ENCODE assay signal across 22 mouse cellular contexts in genomic region chr11:76566081-76566480, GRCm38 (mm10). TPM values are rescaled to one million over a fixed set of nuclear protein-coding genes. Genes with fewer than 3 reads are reported as not detected.
DNase-seq lines count a peak whose midpoint lies in the region; ATAC-seq and TF ChIP-seq lines count a peak whose summit lies in the region.
"Had no signal": no experiment of that assay in that cellular context is flagged by ENCODE, and none has a peak within 500 bp of the region (broad histone marks: within the 10 kb centered on the region; RNA-seq: fewer than 3 reads in every experiment).

No protein-coding gene starts in this region.

- H3K9me3 ChIP-seq in hindbrain, postnatal 0 days (ENCODE audit: low read length) = no peaks in the 10 kb centered on the region
- no peaks in the 10 kb centered on the region for H3K9me3 ChIP-seq in hindbrain, embryonic 13.5 days
- H3K9me3 ChIP-seq in embryonic facial prominence, embryonic 12.5 days = no peaks in the 10 kb centered on the region
- H3K9me3 ChIP-seq in limb, embryonic 14.5 days (ENCODE audit: control insufficient read depth, low read length) = no peaks in the 10 kb centered on the region
- H3K9me3 ChIP-seq: embryonic facial prominence, embryonic 15.5 days; forebrain, embryonic 10.5 days; forebrain, embryonic 15.5 days; heart, embryonic 10.5 days; hindbrain, embryonic 15.5 days had no signal

- H3K4me2 ChIP-seq in hindbrain, postnatal 0 days (ENCODE audit: low read depth, low read length) = peak overlapping the region; percentile 10; the same call in 1 of the 2 replicates
- H3K4me2 ChIP-seq in hindbrain, embryonic 13.5 days = no peak overlapping the region
- H3K4me2 ChIP-seq in embryonic facial prominence, embryonic 12.5 days (replicated peaks) = no peak overlapping the region
- H3K4me2 ChIP-seq in limb, embryonic 14.5 days (replicated peaks; ENCODE audit: low read depth, low read length, severe bottlenecking) = no peak overlapping the region
- H3K4me2 ChIP-seq: embryonic facial prominence, embryonic 15.5 days; forebrain, embryonic 15.5 days; hindbrain, embryonic 15.5 days had no signal

- TF ChIP-seq POLR2A in thymus, adult 2 months (IDR thresholded peaks at IDR 0.05; ENCODE audit: control insufficient read depth, extremely low read depth, insufficient read depth, low read length, poor library complexity) = no peak
- no peak for TF ChIP-seq POLR2A in limb, embryonic 14.5 days (IDR thresholded peaks at IDR 0.05; ENCODE audit: borderline replicate concordance, extremely low read depth, insufficient read depth, insufficient read length)

- WGBS in hindbrain, postnatal 0 days = 33% methylated on average over 3 of the region's 3 CpGs
- 59% methylated on average over 3 of the region's 3 CpGs for WGBS in hindbrain, embryonic 13.5 days
- 2% methylated on average over 3 of the region's 3 CpGs for WGBS in thymus, adult 2 months
- 27% methylated on average over 3 of the region's 3 CpGs for WGBS in embryonic facial prominence, embryonic 12.5 days
- WGBS in limb, embryonic 14.5 days = 20% methylated on average over 3 of the region's 3 CpGs

- H3K4me1 ChIP-seq in hindbrain, postnatal 0 days (ENCODE audit: insufficient read depth, low read length) = peaks cover 32% of the 10 kb centered on the region
- H3K4me1 ChIP-seq in hindbrain, embryonic 13.5 days (replicated peaks) = peaks cover 58% of the 10 kb centered on the region
- peaks cover 4% of the 10 kb centered on the region for H3K4me1 ChIP-seq in thymus, adult 2 months (replicated peaks; ENCODE audit: control insufficient read depth, insufficient read depth, low read length)
- H3K4me1 ChIP-seq in embryonic facial prominence, embryonic 12.5 days = peaks cover 68% of the 10 kb centered on the region
- peaks cover 22% of the 10 kb centered on the region; the same call in 1 of the 2 replicates for H3K4me1 ChIP-seq in limb, embryonic 14.5 days (ENCODE audit: control insufficient read depth, insufficient read depth, low read length)

- no peak overlapping the region for H3K27ac ChIP-seq in hindbrain, postnatal 0 days
- H3K27ac ChIP-seq in hindbrain, embryonic 13.5 days = no peak overlapping the region
- H3K27ac ChIP-seq in thymus, adult 2 months (ENCODE audit: control insufficient read depth, insufficient read depth, low read length) = no peak overlapping the region
- H3K27ac ChIP-seq in embryonic facial prominence, embryonic 12.5 days = peak overlapping the region; percentile 59; the same call in 1 of the 2 replicates
- H3K27ac ChIP-seq in limb, embryonic 14.5 days (replicated peaks; ENCODE audit: low read depth, low read length) = no peak overlapping the region
- H3K27ac ChIP-seq: embryonic facial prominence, embryonic 15.5 days; forebrain, embryonic 10.5 days; forebrain, embryonic 15.5 days; heart, embryonic 10.5 days; hindbrain, embryonic 15.5 days had no signal

- no peak for DNase-seq in hindbrain, postnatal 0 days (ENCODE audit: low spot score)
- peak; percentile 21 for DNase-seq in thymus, postnatal 0 days (ENCODE audit: low spot score)
- no peak for DNase-seq in thymus, adult 2 months
- peak; percentile 72 for DNase-seq in limb, embryonic 14.5 days (ENCODE audit: low spot score)
- no peak for DNase-seq in heart, postnatal 25 days (ENCODE audit: low spot score)
- no peak for DNase-seq in testis, postnatal 10 days (ENCODE audit: low spot score)
- DNase-seq: adrenal gland, postnatal 10 days; cerebellum, adult 11-12 months; cerebellum, adult 9-10 months; cerebellum, postnatal 36 days; gastrocnemius, postnatal 10 days; heart, adult 18-20 months; heart, postnatal 10 days; kidney, adult 18-20 months had no signal

- TF ChIP-seq CTCF in hindbrain, postnatal 0 days (IDR thresholded peaks at IDR 0.05; ENCODE audit: low read depth) = no peak
- no peak for TF ChIP-seq CTCF in thymus, adult 2 months (IDR thresholded peaks at IDR 0.05; ENCODE audit: borderline replicate concordance, control insufficient read depth, extremely low read depth, insufficient read depth, low read length, poor library complexity)

- no peaks in the 10 kb centered on the region for H3K36me3 ChIP-seq in hindbrain, postnatal 0 days (ENCODE audit: insufficient read depth, low read length)
- no peaks in the 10 kb centered on the region for H3K36me3 ChIP-seq in hindbrain, embryonic 13.5 days
- no peaks in the 10 kb centered on the region for H3K36me3 ChIP-seq in thymus, adult 2 months (ENCODE audit: control insufficient read depth, insufficient read depth, low read length)
- no peaks in the 10 kb centered on the region for H3K36me3 ChIP-seq in embryonic facial prominence, embryonic 12.5 days
- H3K36me3 ChIP-seq in limb, embryonic 14.5 days (ENCODE audit: control insufficient read depth, insufficient read depth, low read length) = no peaks in the 10 kb centered on the region
- H3K36me3 ChIP-seq: embryonic facial prominence, embryonic 15.5 days; forebrain, embryonic 15.5 days; heart, embryonic 10.5 days; hindbrain, embryonic 15.5 days had no signal

- H3K4me3 ChIP-seq in hindbrain, postnatal 0 days (ENCODE audit: low read length) = no peak overlapping the region
- no peak overlapping the region for H3K4me3 ChIP-seq in hindbrain, embryonic 13.5 days
- H3K4me3 ChIP-seq in thymus, adult 2 months (ENCODE audit: control insufficient read depth, insufficient read depth, low read length) = no peak overlapping the region
- no peak overlapping the region for H3K4me3 ChIP-seq in embryonic facial prominence, embryonic 12.5 days
- no peak overlapping the region for H3K4me3 ChIP-seq in limb, embryonic 14.5 days (replicated peaks; ENCODE audit: low read length)
- H3K4me3 ChIP-seq: embryonic facial prominence, embryonic 15.5 days; erythroblast, embryonic 14.5 days; forebrain, embryonic 10.5 days; forebrain, embryonic 15.5 days; heart, embryonic 10.5 days; hindbrain, embryonic 15.5 days had no signal

- intact Hi-C loops in heart, postnatal 25 days (cut with DNase I) = no loop called here

- ATAC-seq in hindbrain, postnatal 0 days = no peak
- ATAC-seq in hindbrain, embryonic 13.5 days (ENCODE audit: low FRiP score) = no peak
- ATAC-seq in embryonic facial prominence, embryonic 12.5 days (ENCODE audit: insufficient number of reproducible peaks, insufficient read depth, low FRiP score, low TSS enrichment) = no peak
- ATAC-seq in limb, embryonic 14.5 days (ENCODE audit: low FRiP score, low read depth) = peak; percentile 66; the same call in 1 of the 2 replicates
- ATAC-seq: forebrain, embryonic 15.5 days had no signal

- H3K9ac ChIP-seq in hindbrain, postnatal 0 days (replicated peaks; ENCODE audit: low read length) = no peak overlapping the region
- H3K9ac ChIP-seq in hindbrain, embryonic 13.5 days = no peak overlapping the region
- no peak overlapping the region for H3K9ac ChIP-seq in embryonic facial prominence, embryonic 12.5 days
- no peak overlapping the region for H3K9ac ChIP-seq in limb, embryonic 14.5 days (ENCODE audit: low read depth, low read length, severe bottlenecking)
- H3K9ac ChIP-seq: embryonic facial prominence, embryonic 15.5 days; forebrain, embryonic 15.5 days; hindbrain, embryonic 15.5 days had no signal

- H3K27me3 ChIP-seq in hindbrain, postnatal 0 days (ENCODE audit: insufficient read depth, low read length) = no peaks in the 10 kb centered on the region
- H3K27me3 ChIP-seq in hindbrain, embryonic 13.5 days = peaks cover 3% of the 10 kb centered on the region; the same call in 1 of the 2 replicates
- peaks cover 6% of the 10 kb centered on the region; the same call in 1 of the 2 replicates for H3K27me3 ChIP-seq in thymus, adult 2 months (ENCODE audit: control insufficient read depth, insufficient read depth, low read length)
- no peaks in the 10 kb centered on the region for H3K27me3 ChIP-seq in embryonic facial prominence, embryonic 12.5 days
- no peaks in the 10 kb centered on the region for H3K27me3 ChIP-seq in limb, embryonic 14.5 days (ENCODE audit: control insufficient read depth, insufficient read depth, low read length)
- H3K27me3 ChIP-seq: embryonic facial prominence, embryonic 15.5 days; hindbrain, embryonic 15.5 days had no signal

RNA-seq across cellular contexts. Expression of gene Abr, which starts 56.0 kb away (rescaled TPM):
- total RNA-seq in hindbrain, postnatal 0 days (2014; rRNA removed) = 210 and 211 TPM in 2 replicates
- 77.0 and 87.5 TPM in 2 replicates for polyA plus RNA-seq in hindbrain, postnatal 0 days (2015; fragmentation: Nextera tagmentation; extraction: Ambion mirVana)
- 98.2 and 98.3 TPM in 2 replicates for polyA plus RNA-seq in hindbrain, embryonic 13.5 days (2015; fragmentation: Nextera tagmentation; extraction: Ambion mirVana)
- polyA plus RNA-seq in thymus, postnatal 0 days (2015; fragmentation: Nextera tagmentation; extraction: Ambion mirVana) = 21.7 and 23.9 TPM in 2 replicates
- 75.0 and 79.8 TPM in 2 replicates for polyA plus RNA-seq in thymus, adult 2 months (2012; rRNA removed)
- polyA plus RNA-seq in embryonic facial prominence, embryonic 12.5 days (2016; fragmentation: Nextera tagmentation; extraction: Ambion mirVana) = 46.7 and 48.6 TPM in 2 replicates
- polyA plus RNA-seq in limb, embryonic 14.5 days (2012; rRNA removed) = 67.5 and 82.3 TPM in 2 replicates
- polyA plus RNA-seq in limb, embryonic 14.5 days (2014; fragmentation: Nextera tagmentation; extraction: Ambion mirVana) = 39.7 and 44.5 TPM in 2 replicates
- 10 to 100 TPM; 26.2 to 29.5 TPM for total RNA-seq in heart, postnatal 25 days (2021)

Comparison
In these comparisons a context has a peak if more than half of its experiments do, and no peak if none do; other contexts are left out.
1. DNase-seq: peak in thymus, postnatal 0 days (single experiment) and limb, embryonic 14.5 days (single experiment); none in hindbrain, postnatal 0 days (single experiment), thymus, adult 2 months (single experiment), heart, postnatal 25 days (single experiment) and testis, postnatal 10 days (single experiment).